Mouse (Mus musculus) liver, embryonic 16.5 days (tissue): ENCODE results near the gene Filip1l. TPM values are rescaled to one million over a fixed set of nuclear protein-coding genes. Genes with fewer than 3 reads are reported as not detected.

Source experiments
- ATAC-seq: fragments of 200-750 bp; cut with Nextera tagmentation; 2 replicates; pipeline ENCODE4 v1.8.0; 2017; ENCODE audit warnings: low read depth, mild to moderate bottlenecking, moderate number of reproducible peaks, moderate library complexity
- H3K27ac ChIP-seq: fragments of 300-500 bp; sonication (generic); 2 replicates; pipeline ENCODE4 v1.5.1; 2014; ENCODE audit warnings: mild to moderate bottlenecking, low read length
- H3K27me3 ChIP-seq: fragments of 300-500 bp; sonication (generic); 2 replicates; pipeline ENCODE4 v1.6.1; 2014; ENCODE audit warnings: low read depth, low read length, mixed read lengths; ENCODE audit not compliant: control insufficient read depth, insufficient read depth
- H3K36me3 ChIP-seq: fragments of 300-500 bp; sonication (generic); 2 replicates; pipeline ENCODE4 v1.6.1; 2014; ENCODE audit warnings: mild to moderate bottlenecking; ENCODE audit not compliant: control insufficient read depth, insufficient read depth
- H3K4me1 ChIP-seq: fragments of 300-500 bp; sonication (generic); 2 replicates; pipeline ENCODE4 v1.6.1; 2014; ENCODE audit warnings: low read depth, low read length, mixed read lengths; ENCODE audit not compliant: control insufficient read depth
- H3K4me2 ChIP-seq: fragments of 300-500 bp; sonication (generic); 2 replicates; pipeline ENCODE4 v1.6.1; 2014; ENCODE audit warnings: low read depth, low read length, mixed read lengths
- H3K4me3 ChIP-seq: fragments of 300-500 bp; sonication (generic); 2 replicates; pipeline ENCODE4 v1.5.1; 2014; ENCODE audit warnings: low read depth, mild to moderate bottlenecking, low read length
- H3K9ac ChIP-seq: fragments of 300-500 bp; sonication (generic); 2 replicates; pipeline ENCODE4 v1.6.1; 2014; ENCODE audit warnings: low read depth, low read length
- H3K9me3 ChIP-seq: fragments of 300-500 bp; sonication (generic); replicated peaks from 2 replicates; pipeline ENCODE4 v1.6.1; 2016; ENCODE audit warnings: low read length; ENCODE audit not compliant: control insufficient read depth
- WGBS: fragments of 180-500 bp; shearing (Covaris S2); extraction: QIAGEN DNeasy Blood & Tissue Kit; methylation state at CpG from one replicate; pipeline ENCODE4 v1.1.7; 2014; ENCODE audit not compliant: insufficient replicate concordance; 5-methylcytosine and 5-hydroxymethylcytosine counted together
- polyA plus RNA-seq: library from polyadenylated mRNA; unstranded; fragments of >200 nt; fragmentation: Nextera tagmentation; extraction: Ambion mirVana; gene quantifications from 2 replicates; pipeline ENCODE4 v1.2.1, GENCODE M21; 2015

Filip1l gene
- polyA plus RNA-seq, 1 experiment from 2014 or later = 5.0 TPM

- 42% methylated on average over 3 of the region's 3 CpGs for WGBS
- Histone ChIP-seq H3K4me1 (no peaks in the 10 kb centered on the region), H3K9ac (no peak overlapping the region), H3K4me3 (no peak overlapping the region), H3K27me3 (no peaks in the 10 kb centered on the region), H3K36me3 (no peaks in the 10 kb centered on the region), H3K4me2 (no peak overlapping the region), H3K9me3 (no peaks in the 10 kb centered on the region), H3K27ac (no peak overlapping the region)
- ATAC-seq = no peak
Measured at GRCm38 (mm10) chr16:57431294-57431693, 78.4 kb downstream of the Filip1l start.

- no peaks in the 10 kb centered on the region for H3K36me3 ChIP-seq
- H3K4me1 ChIP-seq = no peaks in the 10 kb centered on the region
- 49% methylated on average over 4 of the region's 4 CpGs for WGBS
- H3K27ac ChIP-seq = no peak overlapping the region
- H3K9ac ChIP-seq = no peak overlapping the region
- no peak for ATAC-seq
- no peak overlapping the region for H3K4me2 ChIP-seq
- H3K27me3 ChIP-seq = no peaks in the 10 kb centered on the region
- no peak overlapping the region for H3K4me3 ChIP-seq
- no peaks in the 10 kb centered on the region for H3K9me3 ChIP-seq
Measured at GRCm38 (mm10) chr16:57433173-57433572, 80.3 kb downstream of the Filip1l start.

- H3K27ac ChIP-seq = no peak overlapping the region
- no peaks in the 10 kb centered on the region for H3K9me3 ChIP-seq
- no peak for ATAC-seq
- 60% methylated on average over 6 of the region's 6 CpGs for WGBS
- no peak overlapping the region for H3K9ac ChIP-seq
- H3K4me1 ChIP-seq = no peaks in the 10 kb centered on the region
- H3K27me3 ChIP-seq = no peaks in the 10 kb centered on the region
- no peak overlapping the region for H3K4me3 ChIP-seq
- no peak overlapping the region for H3K4me2 ChIP-seq
- no peaks in the 10 kb centered on the region for H3K36me3 ChIP-seq
Measured at GRCm38 (mm10) chr16:57433671-57434070, 80.8 kb downstream of the Filip1l start.

- no peaks in the 10 kb centered on the region for H3K27me3 ChIP-seq
- H3K4me2 ChIP-seq = no peak overlapping the region
- no peaks in the 10 kb centered on the region for H3K9me3 ChIP-seq
- H3K9ac ChIP-seq = no peak overlapping the region
- H3K4me1 ChIP-seq = no peaks in the 10 kb centered on the region
- no peak overlapping the region for H3K27ac ChIP-seq
- H3K4me3 ChIP-seq = no peak overlapping the region
- ATAC-seq = no peak
- H3K36me3 ChIP-seq = no peaks in the 10 kb centered on the region
- WGBS = 23% methylated on average over 3 of the region's 3 CpGs
Measured at GRCm38 (mm10) chr16:57434640-57435039, 81.7 kb downstream of the Filip1l start.

GRCm38 (mm10) chr16:57437523-57438287, 84.8 kb downstream of the Filip1l start:
- ATAC-seq = no peak
- Histone ChIP-seq H3K4me1 (no peaks in the 10 kb centered on the region), H3K4me3 (no peak overlapping the region), H3K9ac (no peak overlapping the region), H3K4me2 (no peak overlapping the region), H3K36me3 (no peaks in the 10 kb centered on the region), H3K27ac (no peak overlapping the region), H3K27me3 (no peaks in the 10 kb centered on the region), H3K9me3 (no peaks in the 10 kb centered on the region)
- 72% methylated on average over 11 of the region's 11 CpGs for WGBS

GRCm38 (mm10) chr16:57438288-57438685, 85.4 kb downstream of the Filip1l start:
- ATAC-seq = no peak

GRCm38 (mm10) chr16:57439206-57439605, 86.3 kb downstream of the Filip1l start:
- no peaks in the 10 kb centered on the region for H3K36me3 ChIP-seq

More at GRCm38 (mm10) chr16:57438288-57438685, 85.4 kb downstream of the Filip1l start:
- no peaks in the 10 kb centered on the region for H3K36me3 ChIP-seq
- no peak overlapping the region for H3K27ac ChIP-seq
- H3K27me3 ChIP-seq = no peaks in the 10 kb centered on the region
- H3K4me3 ChIP-seq = no peak overlapping the region
- 71% methylated on average over 5 of the region's 5 CpGs for WGBS
- no peaks in the 10 kb centered on the region for H3K4me1 ChIP-seq
- H3K9me3 ChIP-seq = no peaks in the 10 kb centered on the region
- no peak overlapping the region for H3K9ac ChIP-seq
- no peak overlapping the region for H3K4me2 ChIP-seq

GRCm38 (mm10) chr16:57440706-57441437, 88.0 kb downstream of the Filip1l start:
- ATAC-seq = no peak

More at GRCm38 (mm10) chr16:57439206-57439605, 86.3 kb downstream of the Filip1l start:
- no peak for ATAC-seq
- Histone ChIP-seq H3K4me1 (no peaks in the 10 kb centered on the region), H3K27ac (no peak overlapping the region), H3K9ac (no peak overlapping the region), H3K4me2 (no peak overlapping the region), H3K9me3 (no peaks in the 10 kb centered on the region), H3K27me3 (no peaks in the 10 kb centered on the region), H3K4me3 (no peak overlapping the region)
- 73% methylated on average over 11 of the region's 11 CpGs for WGBS

More at GRCm38 (mm10) chr16:57440706-57441437, 88.0 kb downstream of the Filip1l start:
- H3K4me3 ChIP-seq = no peak overlapping the region
- H3K27ac ChIP-seq = no peak overlapping the region
- no peak overlapping the region for H3K9ac ChIP-seq
- no peaks in the 10 kb centered on the region for H3K27me3 ChIP-seq
- no peaks in the 10 kb centered on the region for H3K36me3 ChIP-seq
- WGBS = 47% methylated on average over 10 of the region's 10 CpGs
- no peak overlapping the region for H3K4me2 ChIP-seq
- H3K9me3 ChIP-seq = no peaks in the 10 kb centered on the region
- H3K4me1 ChIP-seq = no peaks in the 10 kb centered on the region
